Mouse (Mus musculus) right cerebral cortex, adult 18-20 months (tissue): ENCODE measurements around the gene Rbks.
A peak's percentile ranks its signal among the peaks of the same experiment; 100 is the strongest.
"Not testable (repeated sequence)": the region's sequence is repeated elsewhere in the genome, so short reads cannot be mapped to it uniquely, and the experiment has no call there.

ENCODE experiments used
- DNase-seq: peaks from one replicate; pipeline ENCODE4 v3.0.0; 2022; ENCODE audit warnings: mixed read lengths

Rbks gene

DNA sequence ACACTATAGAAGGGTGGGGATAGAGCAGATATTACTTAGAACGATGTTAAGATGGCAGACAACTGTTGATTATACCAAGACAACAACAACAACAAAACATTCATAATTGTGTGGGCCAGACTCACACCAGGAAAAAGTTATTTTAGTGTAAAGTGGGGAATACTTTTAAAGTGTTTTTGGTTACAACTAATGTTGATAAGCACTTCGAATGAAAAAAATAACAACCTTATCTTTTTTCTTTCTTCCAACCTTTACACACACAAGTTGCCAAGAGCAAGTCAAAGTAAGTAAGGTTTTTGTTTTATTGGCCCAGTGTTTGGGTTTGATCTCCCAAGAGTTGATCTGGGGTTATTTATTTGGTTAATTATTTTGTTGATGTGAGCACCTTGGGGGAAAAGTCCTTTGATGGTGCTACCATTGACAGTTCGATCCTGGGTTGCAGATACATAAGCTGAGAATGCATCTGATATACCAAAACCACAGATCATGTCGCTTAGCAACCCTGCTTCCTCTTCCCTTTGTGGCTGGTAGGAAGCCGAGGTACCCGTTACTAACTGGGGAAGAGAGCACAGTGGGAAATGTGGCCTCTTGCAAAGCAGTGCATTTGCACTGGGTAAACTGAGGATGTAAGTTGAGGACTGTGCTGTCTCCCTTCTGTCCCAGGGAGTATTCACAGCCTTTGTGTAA is 82.9 kb downstream of the Rbks start:
- no peak for DNase-seq

DNA sequence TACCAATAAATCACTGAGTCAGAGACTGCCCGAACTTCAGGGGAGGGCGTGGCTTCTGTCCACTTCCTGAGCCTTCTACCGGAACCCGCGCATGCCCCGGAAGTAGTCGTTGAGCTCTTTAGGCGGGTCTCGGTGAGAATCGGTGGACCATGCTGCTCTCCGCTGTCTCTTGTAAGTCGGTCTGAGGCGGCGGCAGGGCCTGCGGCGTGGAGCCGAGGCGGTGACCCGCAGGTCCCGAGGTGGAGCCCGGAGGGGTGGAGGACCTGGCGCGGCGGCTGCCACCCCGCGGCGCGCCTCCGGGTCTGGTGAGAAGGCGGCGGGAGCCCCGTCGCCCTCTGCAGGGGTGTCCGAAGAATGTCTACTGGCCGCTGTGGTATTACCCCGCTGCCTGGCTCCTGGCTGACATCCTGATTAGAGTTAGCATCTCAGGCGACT is 83.6 kb downstream of the Rbks start:
- peak; percentile 88 for DNase-seq

DNA sequence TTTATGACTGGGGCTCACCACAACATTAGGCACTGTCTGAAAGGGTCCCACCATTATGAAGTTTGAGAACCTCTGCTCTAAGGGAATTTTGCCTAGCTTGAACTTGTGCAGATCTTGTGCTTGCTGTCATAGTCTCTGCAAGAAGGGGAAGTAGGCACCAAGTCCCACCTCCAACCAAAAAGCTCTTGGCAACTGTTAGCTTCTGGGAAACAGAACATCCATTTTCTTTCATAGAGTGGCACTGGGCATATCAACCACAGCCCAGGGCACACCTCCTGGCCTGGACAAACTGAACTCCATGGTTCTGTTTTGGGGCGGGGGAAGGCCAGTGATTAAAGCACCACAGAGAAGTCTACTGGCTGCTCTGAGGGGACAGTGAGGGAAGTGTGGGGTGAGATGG is 86.2 kb downstream of the Rbks start:
- DNase-seq: no peak

DNA sequence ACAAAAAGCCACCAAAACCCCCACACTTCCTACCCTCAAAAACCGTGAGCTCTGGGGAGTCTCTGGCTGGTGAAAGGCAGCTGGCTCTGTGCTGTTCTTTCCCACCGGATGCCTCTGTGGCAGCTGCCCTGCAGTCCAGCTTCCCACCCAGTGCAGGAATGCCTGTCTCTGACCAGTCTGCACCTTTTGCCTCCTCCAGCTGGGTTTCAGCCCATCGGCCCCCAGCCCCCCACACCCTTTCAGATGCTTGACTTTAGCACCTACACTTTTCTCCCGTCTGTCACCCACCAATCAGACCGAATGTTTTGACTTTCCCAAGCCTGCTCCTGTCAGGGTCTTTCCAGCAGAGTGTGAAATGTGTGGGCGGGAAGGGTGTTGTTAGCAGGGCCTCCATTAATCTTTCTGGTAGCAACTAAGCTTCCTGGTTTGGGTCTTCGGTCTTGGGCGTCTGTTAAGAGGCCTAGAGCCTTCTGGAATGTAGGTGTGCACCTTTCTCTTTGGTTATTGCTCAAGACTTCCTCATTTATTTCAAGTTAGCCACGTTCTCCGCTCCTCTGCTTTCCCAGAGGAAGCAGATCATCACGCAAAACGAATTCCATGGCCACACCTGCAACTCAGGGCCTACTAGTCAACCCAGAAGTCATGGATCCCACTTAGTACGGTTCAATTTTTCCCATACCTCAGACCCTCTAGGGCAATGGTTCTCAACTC is 86.9 kb downstream of the Rbks start:
- DNase-seq: no peak

DNA sequence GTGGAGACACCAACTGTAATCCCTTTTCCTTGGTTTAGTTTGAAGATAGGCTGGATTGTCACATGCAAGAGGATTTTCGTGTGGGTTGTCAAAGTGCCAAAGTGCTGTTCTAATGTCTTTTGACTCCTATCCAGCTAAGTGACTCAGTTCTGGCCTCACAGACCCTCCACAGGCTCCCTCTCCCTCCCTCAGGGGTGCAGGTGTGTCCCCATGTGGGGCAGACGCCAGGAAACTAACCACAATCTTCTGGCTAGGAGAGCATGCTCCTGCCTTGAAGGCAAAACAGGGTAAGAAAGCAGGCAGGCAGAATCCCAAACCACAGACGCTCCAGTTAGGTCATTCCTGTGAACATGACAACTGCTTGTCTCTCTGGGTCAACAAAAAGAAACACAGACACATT is 91.3 kb downstream of the Rbks start:
- DNase-seq: no peak

DNA sequence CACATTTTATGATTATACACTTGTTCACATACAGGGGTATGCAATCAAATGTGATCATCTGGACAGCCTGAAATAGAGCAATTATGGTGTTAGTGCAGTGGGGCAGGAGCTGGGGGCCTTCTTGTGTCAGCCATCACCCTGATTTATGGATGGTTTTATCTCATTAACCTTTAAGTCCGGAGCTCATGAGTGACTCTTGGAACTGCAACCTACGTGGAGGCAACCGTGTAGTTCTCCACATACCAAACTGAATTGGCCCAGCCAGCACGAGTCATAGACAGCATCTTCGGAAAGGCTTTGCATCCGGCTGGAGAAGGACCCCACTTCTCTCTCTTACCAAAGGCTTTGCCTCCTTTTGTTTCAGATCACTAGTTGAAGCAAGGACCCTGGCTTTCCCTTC is 93.7 kb downstream of the Rbks start:
- no peak for DNase-seq

DNA sequence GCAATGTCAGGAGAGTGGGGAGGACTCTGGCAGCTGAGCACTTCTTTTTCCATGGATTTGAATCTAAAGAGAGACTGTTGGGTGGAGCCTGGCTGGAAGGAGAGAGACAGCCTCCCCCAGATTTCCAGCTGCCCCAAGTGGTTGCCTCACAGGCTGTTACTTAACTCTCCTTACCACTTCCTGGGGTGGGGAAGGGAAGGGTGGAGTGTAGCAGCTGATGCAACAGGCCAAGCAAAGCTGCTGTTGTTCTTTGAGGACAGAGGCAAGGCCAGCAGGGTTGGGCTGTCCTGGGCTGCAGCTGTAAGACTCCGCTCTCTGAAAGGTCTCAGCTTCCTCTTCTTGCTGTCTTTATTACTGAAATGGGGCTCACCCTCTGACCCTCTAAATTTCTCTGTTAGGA is 95.0 kb downstream of the Rbks start:
- DNase-seq: peak; percentile 82

DNA sequence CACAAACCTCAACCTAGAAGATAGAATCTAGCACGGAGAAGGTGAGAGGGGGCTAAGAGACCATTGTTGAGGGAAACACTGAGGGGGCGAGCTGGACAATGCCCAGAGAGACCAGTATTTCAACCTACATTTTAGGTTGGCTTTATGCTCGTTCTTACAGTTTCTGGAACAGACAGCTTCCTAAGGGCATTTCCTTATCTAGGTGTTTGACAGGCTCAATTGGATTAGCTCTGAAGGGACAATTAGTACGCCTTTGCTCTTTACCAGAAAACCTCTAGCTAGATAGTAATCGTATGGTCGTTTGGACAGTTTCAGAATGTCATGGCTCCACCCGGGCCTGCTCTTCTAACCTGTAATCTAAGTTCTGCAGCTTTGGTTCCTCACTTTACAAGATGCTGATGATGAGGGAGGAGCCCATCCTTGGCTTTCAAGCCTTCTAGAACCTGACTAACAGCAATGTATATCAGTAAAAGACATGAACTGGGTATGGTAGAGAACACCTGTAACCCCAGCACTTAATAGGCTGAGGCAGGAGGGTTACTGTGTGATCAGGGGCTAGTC is 96.2 kb downstream of the Rbks start:
- no peak for DNase-seq

DNA sequence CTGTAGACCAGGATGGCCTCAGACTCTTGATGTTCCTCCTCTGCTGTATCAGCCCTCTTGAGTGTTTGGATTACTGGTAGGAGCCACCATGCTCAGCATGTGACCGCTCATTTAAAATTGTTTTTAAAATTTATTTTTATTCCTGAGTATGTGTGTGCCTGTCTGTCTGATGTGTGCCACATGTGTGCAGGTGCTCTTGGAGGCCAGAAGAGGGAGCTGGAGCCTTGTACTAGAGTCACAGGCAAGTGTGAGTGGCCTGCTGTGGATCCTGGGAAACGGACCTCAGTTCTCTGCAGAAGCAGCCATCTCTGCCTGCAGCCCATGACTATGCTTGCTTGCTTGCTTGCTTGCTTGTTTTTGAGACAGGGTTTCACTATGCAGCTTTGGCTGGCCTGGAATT is 98.3 kb downstream of the Rbks start:
- DNase-seq: no peak

DNA sequence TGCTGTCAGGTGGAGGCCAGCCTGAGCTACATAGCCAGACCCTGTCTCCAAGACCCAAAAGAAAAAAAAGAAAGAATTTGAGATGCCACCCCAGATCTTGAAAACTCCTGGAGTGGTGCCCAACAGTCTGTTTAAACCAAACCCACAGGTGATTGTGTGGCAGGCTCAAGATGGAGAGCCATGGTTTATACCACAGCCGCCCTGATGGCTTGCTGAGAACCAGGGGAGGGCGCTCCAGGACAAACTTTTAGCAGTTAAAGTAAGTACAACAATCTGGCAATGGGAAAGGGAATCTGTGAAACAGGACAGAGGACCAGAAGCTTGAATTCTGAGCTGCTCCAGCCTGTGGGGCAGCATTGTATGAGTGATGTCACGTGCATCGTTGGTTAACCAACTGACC is 98.8 kb downstream of the Rbks start:
- no peak for DNase-seq

DNA sequence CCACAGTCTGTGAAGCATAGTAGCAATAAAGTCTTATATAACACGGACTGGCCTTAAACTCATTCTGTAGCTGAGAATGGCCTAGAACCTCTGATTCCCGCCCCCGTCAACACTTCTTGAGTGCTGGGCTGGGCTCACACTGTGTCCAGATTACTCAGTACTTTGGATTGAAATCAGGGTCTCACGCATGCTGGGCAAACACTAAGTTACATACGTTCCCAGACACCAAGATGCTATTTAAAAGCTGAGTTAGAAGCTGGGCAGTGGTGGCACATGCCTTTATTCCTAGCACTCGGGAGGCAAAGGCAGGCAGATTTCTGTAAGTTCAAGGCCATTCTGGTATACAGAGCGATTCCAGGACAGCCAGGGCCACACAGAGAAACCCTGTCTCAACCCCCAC is 99.3 kb downstream of the Rbks start:
- no peak for DNase-seq

DNA sequence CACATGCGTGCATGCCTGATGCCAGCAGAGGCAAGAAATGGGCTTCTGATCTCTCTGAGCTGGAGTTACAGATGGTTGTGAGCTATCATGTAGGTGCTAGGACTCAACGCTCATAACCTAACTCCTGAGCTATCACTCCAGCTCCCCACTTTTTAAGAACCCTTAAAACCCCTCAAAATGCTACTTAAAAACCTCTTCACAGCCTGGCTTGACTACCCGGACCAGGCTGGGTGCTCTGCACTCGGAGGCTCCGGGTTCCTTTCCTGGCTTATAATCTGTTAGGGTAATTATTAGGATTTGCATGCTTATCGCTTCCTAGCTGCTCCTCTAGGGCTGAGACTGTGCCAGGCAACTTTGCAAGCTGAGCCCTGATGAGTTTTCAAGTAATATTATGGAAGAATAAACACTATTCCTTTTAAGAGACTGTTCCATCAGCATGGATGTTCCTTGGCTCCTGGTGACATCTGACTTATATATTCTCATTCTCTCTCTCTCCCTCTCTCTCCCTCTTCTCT is 99.9 kb downstream of the Rbks start:
- no peak for DNase-seq

DNA sequence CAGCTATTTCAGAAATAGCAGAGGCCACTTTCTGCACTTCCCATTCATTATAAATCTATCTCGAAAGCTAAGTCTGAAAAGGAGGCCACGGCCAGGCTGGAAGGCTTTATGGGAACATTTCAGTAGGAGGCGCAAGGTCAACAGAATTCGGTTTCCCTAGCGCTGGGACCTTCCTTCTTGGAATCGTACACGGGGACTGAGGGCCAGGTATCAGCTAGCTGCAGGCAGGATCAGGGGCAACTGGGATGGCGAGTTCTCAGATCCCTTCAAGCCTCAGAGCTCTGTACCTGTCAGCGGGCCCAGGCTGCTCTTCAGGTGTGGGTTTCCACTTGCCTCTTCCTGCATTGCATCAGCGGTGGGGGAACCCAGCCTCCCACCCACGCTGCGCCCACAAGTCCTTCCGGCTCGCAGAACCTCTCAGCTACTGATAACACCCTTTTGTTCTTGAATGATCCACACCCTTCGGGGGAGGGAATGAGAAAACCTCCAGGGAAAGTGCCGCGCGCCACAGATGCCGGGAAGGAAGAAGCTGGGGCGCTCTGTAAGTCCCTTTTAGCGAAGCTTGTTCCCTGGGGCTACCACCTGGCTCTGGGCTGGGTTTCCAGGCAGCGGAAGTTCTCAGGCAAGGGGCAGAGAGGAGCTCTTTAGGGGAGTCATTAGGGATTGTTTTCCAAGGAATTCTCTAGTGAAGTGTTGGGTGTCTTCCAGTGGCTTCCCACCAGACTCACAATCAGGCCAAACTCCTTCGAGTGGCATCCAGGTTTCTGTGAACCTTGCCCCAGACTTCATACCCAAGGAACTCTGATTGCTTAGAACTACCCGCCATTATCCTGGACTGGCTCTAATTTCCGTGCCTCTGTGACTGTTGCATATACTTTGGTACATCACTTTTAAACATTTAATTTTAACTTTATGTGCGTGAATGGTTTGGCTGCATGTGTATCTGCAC is 100.7 kb downstream of the Rbks start, which contains the start of gene Mrpl33:
Gene Mrpl33, plus strand, starts transcription at position 455 of the 949 bp plus-strand sequence.
- peak; percentile 74 for DNase-seq

DNA sequence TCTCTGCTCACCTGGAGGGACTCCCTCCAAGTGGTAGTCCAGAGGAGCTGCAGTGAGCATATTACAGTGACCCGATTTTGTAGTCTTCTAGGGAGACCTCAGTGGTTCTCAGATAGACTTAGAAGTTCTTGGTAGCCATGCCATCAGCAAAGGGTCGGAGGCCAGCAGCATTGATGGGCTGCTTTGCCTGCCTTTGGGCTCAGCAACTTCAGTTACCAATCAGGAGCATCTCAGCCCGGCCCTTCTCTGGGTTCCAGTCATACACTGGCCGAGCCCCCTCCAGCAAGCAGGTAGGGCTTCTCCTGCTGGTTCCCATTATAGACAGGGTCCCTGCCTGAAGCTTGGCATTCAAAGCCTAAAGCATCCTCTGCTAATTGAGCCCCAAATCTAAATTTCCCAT is 101.6 kb downstream of the Rbks start:
- no peak for DNase-seq

DNA sequence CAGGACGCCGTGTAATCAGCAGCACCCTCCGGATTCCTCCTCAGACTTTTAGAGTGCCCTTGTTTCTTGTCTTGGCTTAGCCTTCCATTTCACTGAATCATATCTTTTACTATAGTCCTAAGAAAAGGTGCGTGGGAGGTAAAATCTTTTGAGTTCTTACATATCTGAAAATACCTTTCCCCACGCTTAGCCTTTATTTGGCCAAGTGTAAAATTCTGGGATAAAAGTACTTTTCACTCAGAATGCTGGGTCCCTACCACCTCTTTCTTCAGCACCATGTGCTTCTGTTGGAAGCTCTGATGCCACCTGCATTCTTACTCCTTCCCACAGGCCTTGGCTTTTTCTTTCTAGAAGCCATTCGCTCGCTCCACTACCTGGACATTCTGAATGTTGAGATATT is 106.3 kb downstream of the Rbks start:
- peak; percentile 41 for DNase-seq

DNA sequence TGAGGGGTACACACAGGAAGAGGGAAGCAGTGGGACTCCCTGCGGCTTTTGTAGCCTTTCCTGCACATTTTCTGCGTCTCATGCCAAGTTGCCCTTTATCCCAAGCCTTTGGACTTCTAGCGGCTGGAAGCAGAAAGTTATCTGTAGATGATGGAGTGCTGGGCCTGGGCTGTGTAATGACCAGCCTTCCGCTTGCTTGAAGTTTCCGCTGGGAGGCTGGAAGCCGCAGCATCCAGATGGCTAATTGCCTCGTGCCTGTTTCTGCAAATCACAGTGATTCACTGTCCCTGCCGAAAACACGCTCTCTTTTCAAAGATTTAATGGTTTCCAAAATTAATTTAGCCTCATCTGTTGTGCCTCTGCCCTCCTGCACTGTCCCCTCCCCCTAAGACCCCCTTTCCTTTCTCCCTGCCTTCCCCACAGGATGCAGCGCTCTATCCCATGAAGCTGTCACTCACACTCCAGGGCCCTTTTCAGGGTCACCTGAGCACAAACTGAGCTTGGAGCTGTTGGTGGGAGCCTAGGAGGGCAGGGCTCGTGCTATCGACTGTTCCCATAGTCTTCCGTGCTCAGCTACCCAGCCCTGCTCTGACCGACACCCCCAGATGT is 107.6 kb downstream of the Rbks start:
- DNase-seq: peak; percentile 43

DNA sequence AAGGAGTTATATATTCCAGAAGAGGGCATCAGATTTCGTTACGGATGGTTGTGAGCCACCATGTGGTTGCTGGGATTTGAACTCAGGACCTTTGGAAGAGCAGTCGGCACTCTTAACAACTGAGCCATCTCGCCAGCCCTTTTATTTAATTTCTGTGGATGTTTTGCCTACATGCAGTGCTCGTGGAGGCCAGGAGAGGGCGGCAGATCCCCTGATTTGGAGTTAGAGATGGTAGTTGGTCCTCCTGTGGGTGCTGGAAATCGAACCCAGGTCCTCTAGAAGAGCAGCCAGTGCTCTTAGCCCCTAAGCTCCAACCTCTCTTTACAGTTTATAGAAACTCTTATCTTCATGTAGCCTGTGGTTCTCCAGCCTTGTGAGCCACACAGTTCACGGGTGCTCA is 108.8 kb downstream of the Rbks start:
- DNase-seq: not testable (repeated sequence)

DNA sequence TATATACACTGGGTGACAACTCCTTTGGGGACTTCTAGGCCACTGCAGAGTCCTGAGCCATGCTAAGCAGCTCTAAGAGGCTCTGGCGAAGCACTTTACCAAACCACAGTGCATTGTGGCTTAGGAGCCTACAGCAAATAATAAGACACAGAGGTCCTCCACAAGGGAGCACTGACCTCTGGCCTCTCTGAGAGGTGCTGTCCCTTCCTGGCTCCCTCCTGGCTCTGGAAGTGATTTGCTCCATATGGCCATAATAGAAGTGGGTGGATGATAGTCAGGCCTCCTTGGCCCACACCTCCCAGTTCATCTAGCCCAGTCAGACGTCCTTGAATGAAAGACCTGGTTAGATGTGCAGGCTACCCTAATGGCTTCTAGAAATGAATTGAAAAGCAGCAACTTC is 109.4 kb downstream of the Rbks start:
- DNase-seq: no peak

DNA sequence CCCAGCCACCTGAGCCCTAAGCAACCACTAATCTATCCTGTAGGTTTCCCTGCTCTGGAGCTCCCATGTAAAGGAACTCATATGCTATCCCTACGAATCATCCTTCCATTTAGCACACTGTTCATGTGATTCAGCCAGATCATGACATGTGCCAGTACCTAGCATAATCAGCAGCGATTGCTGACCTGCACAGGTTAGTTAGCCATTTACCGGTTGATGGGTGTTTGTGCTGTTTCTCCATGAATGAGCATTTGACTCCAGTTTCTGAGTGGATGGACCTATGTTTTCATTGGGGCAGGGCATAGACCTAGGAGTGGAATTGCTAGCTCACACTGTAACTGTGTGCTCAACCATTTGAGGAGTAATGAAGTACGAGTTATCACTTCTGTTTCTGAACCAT is 111.9 kb downstream of the Rbks start:
- no peak for DNase-seq

DNA sequence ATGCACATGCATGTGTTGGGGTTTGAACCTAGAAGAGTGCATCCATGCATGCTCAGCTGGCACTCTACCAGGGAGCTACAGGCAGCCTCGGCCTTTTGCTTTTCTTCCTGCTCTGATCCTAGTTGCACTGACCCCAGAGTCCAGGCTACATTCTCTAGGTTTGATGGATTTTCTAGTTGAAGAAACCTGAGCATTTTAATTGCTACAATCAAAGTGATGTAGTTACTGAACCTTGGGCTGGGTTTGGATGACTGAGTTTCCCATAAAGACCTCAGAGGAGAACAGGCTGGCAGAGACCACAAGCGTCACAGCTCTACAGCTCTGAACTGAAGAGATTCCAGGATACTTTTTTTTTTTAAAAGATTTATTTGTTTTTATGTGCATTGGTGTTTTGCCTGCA is 114.2 kb downstream of the Rbks start:
- no peak for DNase-seq

DNA sequence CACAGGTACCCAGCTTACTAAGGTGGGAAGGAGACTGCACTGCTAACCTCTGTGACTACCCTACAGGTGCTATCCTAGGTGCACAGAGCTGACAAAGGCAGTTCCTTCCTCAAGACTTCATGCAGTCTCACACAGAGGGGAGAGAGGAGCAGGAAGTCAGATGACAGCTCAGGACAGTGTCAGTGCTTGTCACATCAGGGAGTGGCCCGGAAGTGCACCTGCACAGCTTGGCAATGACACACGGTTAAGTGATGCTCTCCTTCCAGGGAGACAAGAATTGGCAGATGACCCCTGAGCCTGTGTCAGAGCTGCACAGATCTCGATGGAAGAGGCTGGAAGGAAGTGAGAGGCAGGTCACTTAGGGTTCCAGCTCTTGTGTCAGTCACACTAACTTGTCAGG is 115.5 kb downstream of the Rbks start:
- no peak for DNase-seq

DNA sequence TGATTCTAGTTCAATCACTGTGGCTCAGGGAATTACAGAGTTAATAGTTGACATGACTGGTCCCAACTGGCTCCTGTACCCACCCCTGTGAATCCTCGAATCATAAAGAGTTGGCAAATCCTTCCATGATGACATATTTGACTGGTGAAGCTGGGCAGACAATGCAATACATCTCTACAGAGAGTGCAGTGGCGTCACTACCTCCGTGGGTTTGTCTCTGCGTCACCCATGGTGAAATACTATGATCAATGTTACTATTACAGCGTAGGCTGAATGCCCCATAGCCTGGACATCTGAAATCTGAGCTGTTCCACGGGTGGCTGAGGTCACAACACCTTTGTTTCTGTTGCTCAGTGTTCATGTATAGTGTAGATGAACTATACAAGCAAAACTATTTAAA is 116.2 kb downstream of the Rbks start:
- DNase-seq: no peak
